Mouse (Mus musculus) erythroblast, adult 5-6 weeks (primary cell): ENCODE results near the gene March5. TPM values are rescaled to one million over a fixed set of nuclear protein-coding genes. Genes with fewer than 3 reads are reported as not detected.
A peak's percentile ranks its signal among the peaks of the same experiment; 100 is the strongest.

Experiments used
- ATAC-seq: replicated peaks from 2 replicates; pipeline ENCODE4 v1.8.0; 2016; ENCODE audit warnings: moderate number of reproducible peaks, mild to moderate bottlenecking, moderate TSS enrichment, inconsistent platforms; ENCODE audit not compliant: poor library complexity, low FRiP score, severe bottlenecking
- total RNA-seq, 2 experiments: library from RNA; stranded (forward) in 1 of 2; stranded (reverse) in 1 of 2; fragments of 150-400 nt in 1 of 2; fragments of 200-764, 138-1000 nt in 1 of 2; gene quantifications; 2 replicates each; pipeline versions ENCODE4 v1.2.3 to v1.2.4; 2015 to 2017; ENCODE audit warnings: low replicate concordance in 2 of 2

The March5 gene
- total RNA-seq, 2 experiments from 2014 or later: 429 to 510 TPM

DNA sequence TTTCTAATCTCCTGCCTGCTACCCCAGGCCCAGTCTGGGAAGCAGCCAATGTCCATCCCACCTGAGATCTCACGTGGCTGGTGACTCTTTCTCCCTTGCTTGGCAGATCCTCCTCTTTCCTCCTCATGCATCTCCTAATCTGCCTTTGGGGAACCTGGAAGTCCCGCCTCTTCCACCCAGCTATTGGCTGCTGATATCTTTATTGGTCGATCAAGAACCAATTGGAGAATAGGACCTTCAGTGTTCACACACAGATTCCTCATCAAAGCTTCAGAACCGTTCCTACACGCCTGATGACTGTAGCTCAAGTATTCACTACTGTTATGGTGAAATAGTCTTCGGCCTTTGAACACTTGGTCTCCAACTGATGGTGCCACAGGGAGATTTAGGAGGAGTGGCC is 44.8 kb downstream of the March5 start:
- 0 out of 2 replicates have a peak, but pooled peaks have one; percentile 50 for ATAC-seq

DNA sequence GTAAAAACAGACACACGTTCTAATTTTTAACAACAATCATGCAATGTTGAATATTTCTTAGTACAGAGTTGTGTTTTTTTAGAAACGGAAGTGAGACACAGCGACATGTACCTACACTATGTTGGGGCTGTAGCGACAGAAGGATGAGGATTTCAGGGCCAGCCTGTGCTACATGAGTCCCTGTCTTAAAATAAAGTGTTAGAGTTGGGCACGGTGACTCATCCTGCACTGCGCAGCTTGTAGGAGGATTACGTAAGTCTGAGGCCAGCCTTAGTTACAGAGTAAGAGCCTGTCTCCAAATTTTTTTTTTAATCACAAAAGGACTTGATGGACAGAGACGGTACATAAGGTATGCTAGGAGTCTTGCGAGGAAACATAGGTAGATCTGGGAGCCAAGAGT is 48.0 kb downstream of the March5 start:
- ATAC-seq: no peak

DNA sequence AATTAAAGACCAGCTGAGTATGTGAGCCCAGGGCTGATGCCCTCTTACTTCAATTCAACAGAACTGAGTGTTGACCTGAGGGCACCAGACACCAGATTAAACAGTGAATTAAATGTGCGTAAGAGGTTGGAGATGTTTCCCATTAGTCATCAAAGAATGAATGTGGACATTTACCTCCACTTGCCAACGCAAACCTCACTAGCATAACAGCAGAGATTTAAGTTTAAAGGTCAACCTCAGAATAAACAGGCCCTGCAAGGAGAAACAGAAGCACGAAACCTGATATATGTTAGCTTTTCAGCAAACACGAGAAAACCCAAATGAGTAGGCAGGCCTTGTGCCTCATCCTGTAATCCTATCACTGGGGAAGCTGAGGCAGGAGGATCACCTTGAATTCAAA is 55.0 kb downstream of the March5 start:
- ATAC-seq: no peak

DNA sequence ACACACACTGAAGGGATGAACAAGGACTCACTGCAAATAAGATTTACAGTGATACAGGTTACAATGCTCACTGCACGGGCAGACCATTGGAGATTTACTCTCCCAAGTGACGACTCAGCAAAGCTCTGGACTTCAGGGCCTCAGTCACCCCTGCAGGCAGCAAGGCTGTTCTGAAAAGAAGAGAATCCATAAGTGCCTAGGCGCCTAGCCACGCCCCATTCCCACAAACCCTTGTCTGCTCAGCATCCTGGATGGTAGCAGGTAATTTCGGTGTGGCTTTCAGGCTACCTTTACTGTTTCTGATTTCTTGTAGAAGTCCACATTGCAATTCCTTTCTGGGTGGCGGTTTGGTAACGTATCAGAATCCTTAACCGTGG is 56.2 kb downstream of the March5 start:
- no peak for ATAC-seq

DNA sequence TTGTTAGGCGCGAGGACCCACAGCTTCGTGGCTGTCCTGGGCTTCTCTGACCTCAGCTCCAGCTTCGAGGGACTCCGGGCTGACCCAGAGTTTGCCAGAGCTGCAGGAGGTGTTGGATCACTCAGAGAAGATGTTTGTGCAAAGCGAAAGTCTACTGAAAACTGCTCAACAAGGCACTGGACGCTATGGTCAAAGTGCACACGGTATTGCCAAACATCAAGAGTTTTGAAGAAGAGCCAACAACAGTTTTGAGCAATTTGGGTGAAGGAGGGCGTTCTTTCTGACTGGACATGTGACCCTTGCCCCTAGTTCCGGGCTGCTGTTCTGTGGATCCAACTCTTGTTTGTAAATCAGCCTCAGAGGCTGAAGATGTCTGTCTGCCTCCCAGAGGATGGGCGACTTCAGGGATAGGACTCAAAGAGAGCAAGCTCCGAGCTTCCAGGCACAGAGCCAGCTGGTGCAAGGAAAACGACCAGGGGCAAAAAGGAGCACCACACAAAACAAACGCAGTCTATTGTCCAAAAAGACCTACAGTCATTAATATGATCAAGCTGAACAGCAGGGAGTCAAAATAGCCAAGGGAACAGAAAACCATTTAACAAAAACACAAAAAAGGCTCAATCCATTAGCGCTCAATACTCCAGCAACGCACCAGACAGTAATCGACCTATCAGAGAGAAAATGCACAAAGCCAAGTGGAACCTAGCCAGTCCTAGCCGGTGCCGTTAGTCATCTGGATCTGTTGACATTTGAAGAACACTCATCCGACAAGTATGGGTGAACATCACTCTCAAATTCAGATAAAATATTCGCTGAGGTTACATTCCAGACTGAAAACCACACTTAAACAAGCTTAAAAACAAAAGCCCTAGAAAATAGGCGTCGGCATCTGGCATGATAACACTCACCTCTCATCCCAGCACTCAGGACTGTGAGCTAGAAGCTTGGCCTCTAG is 56.9 kb downstream of the March5 start:
- ATAC-seq: no peak

DNA sequence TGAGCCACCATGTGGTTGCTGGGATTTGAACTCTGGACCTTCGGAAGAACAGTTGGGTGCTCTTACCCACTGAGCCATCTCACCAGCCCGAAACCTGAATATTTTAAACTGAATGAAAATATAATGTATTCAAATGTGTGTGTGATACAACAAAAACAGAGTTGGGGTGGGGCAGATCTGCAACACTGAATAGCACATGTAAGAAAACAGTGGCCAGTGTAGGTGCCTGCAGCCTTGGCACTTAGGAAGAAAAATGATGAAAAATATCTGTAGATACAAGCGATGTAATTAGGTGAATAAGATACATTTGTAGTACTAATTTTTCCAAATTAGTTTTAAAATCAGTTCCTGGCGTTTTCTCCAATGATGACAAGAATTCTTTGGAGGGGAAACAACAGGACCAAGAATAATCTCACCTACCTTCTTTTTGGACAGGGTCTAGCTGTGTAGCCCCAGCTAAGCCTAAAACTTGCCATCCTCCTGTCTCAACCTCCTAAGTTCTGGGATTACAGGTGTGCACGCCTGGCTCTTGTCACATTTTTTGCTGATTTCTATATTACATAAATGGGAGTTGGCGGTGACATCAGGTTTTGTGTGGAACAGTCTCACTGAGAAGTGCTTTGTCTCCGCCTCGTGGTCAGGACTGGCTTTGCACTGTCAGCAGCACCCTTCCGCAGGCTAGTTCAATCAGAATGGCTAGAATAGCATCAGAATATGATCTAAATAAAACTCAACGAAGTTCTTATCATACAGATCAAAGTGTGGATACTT is 58.2 kb downstream of the March5 start:
- ATAC-seq: peak; percentile 96

DNA sequence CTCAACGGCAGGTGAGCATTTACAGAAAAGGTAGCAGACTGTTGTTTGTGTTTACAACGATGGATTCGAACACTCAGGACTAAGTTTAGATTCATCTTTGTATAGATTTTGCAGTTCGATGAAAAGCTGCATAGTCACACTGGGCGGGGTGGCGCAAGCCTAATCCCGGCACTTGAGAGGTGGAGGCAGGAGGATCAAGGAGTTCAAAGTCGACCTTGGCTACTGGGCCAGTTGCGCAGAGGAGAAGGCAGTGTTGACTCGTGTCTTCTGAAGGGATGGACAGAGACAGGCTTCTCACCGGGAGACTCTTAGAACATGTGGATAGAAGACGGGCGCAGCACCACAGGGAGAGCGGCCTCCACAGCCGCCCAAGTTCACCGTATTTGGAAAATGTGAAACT is 61.8 kb downstream of the March5 start:
- no peak for ATAC-seq

Other genes with a start within 250 kb of the March5 start
- 76.5 and 113 TPM in 2 replicates for gene Cpeb3, start 1.1 kb downstream of the March5 start, total RNA-seq (2015; ENCODE audit: low replicate concordance)
- 90.5 and 97.3 TPM in 2 replicates for gene Cpeb3, start 1.1 kb downstream of the March5 start, total RNA-seq (2017; ENCODE audit: low replicate concordance)
- 16.9 and 17.3 TPM in 2 replicates for gene Ide, start 130.3 kb downstream of the March5 start, total RNA-seq (2015; ENCODE audit: low replicate concordance)
- 12.3 and 13.5 TPM in 2 replicates for gene Ide, start 130.3 kb downstream of the March5 start, total RNA-seq (2017; ENCODE audit: low replicate concordance)
- 65.3 and 69.0 TPM in 2 replicates for gene Kif11, start 168.9 kb downstream of the March5 start, total RNA-seq (2015; ENCODE audit: low replicate concordance)
- gene Kif11, start 168.9 kb downstream of the March5 start, total RNA-seq (2017; ENCODE audit: low replicate concordance): 103 and 108 TPM in 2 replicates
- 25.1 and 27.3 TPM in 2 replicates for gene Hhex, start 227.3 kb downstream of the March5 start, total RNA-seq (2015; ENCODE audit: low replicate concordance)
- gene Hhex, start 227.3 kb downstream of the March5 start, total RNA-seq (2017; ENCODE audit: low replicate concordance): 5.1 and 6.0 TPM in 2 replicates